ENCODE assay signal across 23 mouse cellular contexts in genomic region chr5:125325285-125325684, GRCm38 (mm10). TPM values are rescaled to one million over a fixed set of nuclear protein-coding genes. Genes with fewer than 3 reads are reported as not detected.
DNase-seq lines count a peak whose midpoint lies in the region; ATAC-seq and TF ChIP-seq lines count a peak whose summit lies in the region.
"Had no signal": no experiment of that assay in that cellular context is flagged by ENCODE, and none has a peak within 500 bp of the region (broad histone marks: within the 10 kb centered on the region; RNA-seq: fewer than 3 reads in every experiment).

No protein-coding gene starts in this region.

- intact Hi-C loops in heart, postnatal 25 days (cut with DNase I), result no loop called here

- TF ChIP-seq CTCF in testis, adult 2 months (IDR thresholded peaks at IDR 0.05; ENCODE audit: control insufficient read depth, insufficient read depth, insufficient replicate concordance, low read depth, low read length), result no peak

- H3K9me3 ChIP-seq in heart, embryonic 13.5 days, result no peaks in the 10 kb centered on the region
- H3K9me3 ChIP-seq: embryonic facial prominence, embryonic 10.5 days; embryonic facial prominence, embryonic 15.5 days; forebrain, embryonic 12.5 days; hindbrain, embryonic 13.5 days; limb, embryonic 13.5 days had no signal

- H3K36me3 ChIP-seq in heart, embryonic 13.5 days, result 0 out of 2 replicates have a peak, but pooled peaks cover 2% of the 10 kb centered on the region
- no peaks in the 10 kb centered on the region for H3K36me3 ChIP-seq in testis, adult 2 months (ENCODE audit: control insufficient read depth, insufficient read depth, low read length)
- H3K36me3 ChIP-seq: embryonic facial prominence, embryonic 15.5 days; forebrain, embryonic 12.5 days; hindbrain, embryonic 13.5 days; limb, embryonic 13.5 days had no signal

- no peak overlapping the region for H3K4me3 ChIP-seq in heart, embryonic 13.5 days
- H3K4me3 ChIP-seq in testis, adult 2 months (ENCODE audit: control insufficient read depth, low read depth, low read length), result no peak overlapping the region
- H3K4me3 ChIP-seq: embryonic facial prominence, embryonic 10.5 days; embryonic facial prominence, embryonic 15.5 days; forebrain, embryonic 12.5 days; hindbrain, embryonic 13.5 days; limb, embryonic 13.5 days had no signal

- H3K4me2 ChIP-seq in heart, embryonic 13.5 days, result no peak overlapping the region
- H3K4me2 ChIP-seq: embryonic facial prominence, embryonic 15.5 days; forebrain, embryonic 12.5 days; hindbrain, embryonic 13.5 days; limb, embryonic 13.5 days; lung, embryonic 14.5 days had no signal

- H3K27me3 ChIP-seq in heart, embryonic 13.5 days (replicated peaks), result no peaks in the 10 kb centered on the region
- H3K27me3 ChIP-seq in testis, adult 2 months (ENCODE audit: control insufficient read depth, insufficient read depth, low read length), result no peaks in the 10 kb centered on the region
- H3K27me3 ChIP-seq: embryonic facial prominence, embryonic 15.5 days; forebrain, embryonic 12.5 days; hindbrain, embryonic 13.5 days; limb, embryonic 13.5 days had no signal

- 0 out of 2 replicates have a peak overlapping the region, but pooled peaks have one; percentile 14 for H3K9ac ChIP-seq in heart, embryonic 13.5 days
- H3K9ac ChIP-seq: embryonic facial prominence, embryonic 15.5 days; forebrain, embryonic 12.5 days; forebrain, postnatal 0 days; hindbrain, embryonic 13.5 days; limb, embryonic 13.5 days; liver, embryonic 14.5 days had no signal

- no peak for ATAC-seq in heart, embryonic 13.5 days (ENCODE audit: extremely low read depth, insufficient number of reproducible peaks, low FRiP score, low TSS enrichment)
- ATAC-seq: forebrain, postnatal 0 days had no signal

- peaks cover 58% of the 10 kb centered on the region for H3K4me1 ChIP-seq in heart, embryonic 13.5 days
- H3K4me1 ChIP-seq in testis, adult 2 months (ENCODE audit: control insufficient read depth, insufficient read depth, low read length), result peaks cover 15% of the 10 kb centered on the region

- H3K27ac ChIP-seq in heart, embryonic 13.5 days (replicated peaks), result peak overlapping the region; percentile 80
- H3K27ac ChIP-seq in testis, adult 2 months (ENCODE audit: control insufficient read depth, insufficient read depth, low read depth, low read length), result peak overlapping the region; percentile 69
- H3K27ac ChIP-seq: embryonic facial prominence, embryonic 10.5 days; embryonic facial prominence, embryonic 15.5 days; forebrain, embryonic 12.5 days; hindbrain, embryonic 13.5 days; kidney, postnatal 0 days; limb, embryonic 13.5 days; liver, embryonic 14.5 days had no signal

- WGBS in heart, embryonic 13.5 days, result 61% methylated on average over 4 of the region's 4 CpGs

- DNase-seq in adrenal gland, postnatal 36 days, result peak; percentile 65 to 69
- DNase-seq in adrenal gland, adult 8-10 months, result no peak
- DNase-seq in heart, postnatal 25 days (ENCODE audit: low spot score), result no peak
- peak; percentile 39 for DNase-seq in heart, postnatal 4 days
- no peak for DNase-seq in heart, adult 8-10 months (ENCODE audit: low spot score)
- DNase-seq in testis, postnatal 10 days (ENCODE audit: low spot score), result no peak
- DNase-seq: B cell, adult 2 months; cerebellum, adult 8-10 months; forebrain, postnatal 0 days; gastrocnemius, postnatal 14 days; kidney, adult 8-10 months; lung, postnatal 14 days; midbrain, embryonic 14.5 days had no signal

- no peak for TF ChIP-seq POLR2A in testis, adult 2 months (IDR thresholded peaks at IDR 0.05; ENCODE audit: control insufficient read depth, low read depth, low read length)

RNA-seq across cellular contexts. Expression of gene Scarb1, which starts 15.6 kb away (rescaled TPM):
- 1,000 to 10,000 TPM; 1,867 to 4,652 TPM for total RNA-seq in adrenal gland, postnatal 36 days (2021)
- total RNA-seq in adrenal gland, adult 8-10 months (2022), result 1,000 to 10,000 TPM; 1,640 to 3,396 (median 2,408) TPM
- polyA plus RNA-seq in heart, embryonic 13.5 days (2015; fragmentation: Nextera tagmentation; extraction: Ambion mirVana), result 65.6 and 69.7 TPM in 2 replicates
- 10 to 100 TPM; 29.6 to 35.2 TPM for total RNA-seq in heart, postnatal 25 days (2021)
- total RNA-seq in heart, postnatal 4 days (2021), result 10 to 100 TPM; 65.7 to 67.0 TPM
- total RNA-seq in heart, adult 8-10 months (2022), result 10 to 100 TPM; 21.8 to 27.3 (median 25.7) TPM
- polyA plus RNA-seq in testis, adult 2 months (2012; rRNA removed), result 172 and 188 TPM in 2 replicates

Comparison
In these comparisons a context has a peak if more than half of its experiments do, and no peak if none do; other contexts are left out.
1. DNase-seq: peak in adrenal gland, postnatal 36 days (2 of 2) and heart, postnatal 4 days (single experiment); none in adrenal gland, adult 8-10 months (single experiment), heart, postnatal 25 days (single experiment), heart, adult 8-10 months (single experiment) and testis, postnatal 10 days (single experiment).
2. RNA of gene Scarb1, which starts 15.6 kb away (total RNA-seq): 1,867 to 4,652 TPM in adrenal gland, postnatal 36 days and 1,640 to 3,396 TPM in adrenal gland, adult 8-10 months; 65.7 to 67.0 TPM in heart, postnatal 4 days, 29.6 to 35.2 TPM in heart, postnatal 25 days and 21.8 to 27.3 TPM in heart, adult 8-10 months; every median in the first group is over 10 times any median in the second.